Mouse (Mus musculus): Measurements from ENCODE around the gene Adprm. TPM values are rescaled to one million over a fixed set of nuclear protein-coding genes. Genes with fewer than 3 reads are reported as not detected.
"Not testable (repeated sequence)": the region's sequence is repeated elsewhere in the genome, so short reads cannot be mapped to it uniquely, and the experiment has no call there.

Adprm gene
- 32.8 to 44.4 TPM (median 35.9 TPM) in 3 replicates for total RNA-seq (2017)

DNA sequence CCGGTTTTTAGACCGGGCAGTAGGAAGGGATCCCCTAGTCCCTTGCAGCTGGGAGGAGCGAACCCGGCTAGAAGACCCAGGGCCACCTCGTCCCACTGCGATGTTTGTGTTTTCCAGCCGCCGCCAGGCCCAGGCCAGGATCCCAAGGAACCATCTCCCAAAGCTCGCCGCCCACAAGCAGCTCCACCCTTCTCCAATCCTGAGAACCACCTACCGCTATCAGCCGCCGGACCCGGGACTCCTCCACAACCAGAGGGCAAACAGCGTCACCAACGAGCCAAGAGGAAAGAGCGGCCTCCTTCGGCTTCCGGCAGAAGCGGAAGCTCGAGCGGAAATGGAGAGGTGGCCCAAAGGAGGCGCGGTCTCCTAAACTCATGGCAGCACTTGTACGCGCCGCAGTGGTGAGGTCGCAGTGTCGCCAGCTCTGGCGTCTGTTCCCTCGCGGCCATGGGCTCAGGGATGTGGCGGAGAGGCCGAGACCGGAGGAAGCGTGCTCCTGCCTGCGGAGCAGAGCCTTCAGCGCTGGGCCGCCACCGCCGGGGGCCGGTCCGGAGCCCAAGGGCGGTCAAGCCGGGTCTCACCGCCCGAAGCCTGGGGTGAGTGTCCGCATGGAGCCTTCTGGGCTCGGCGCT is at the start of gene Adprm, which contains the start of gene Sco1:
Adprm (minus strand) TSS at position 274 of the 632 bp plus-strand sequence.
Sco1 (plus strand) TSS at position 350 of the 632 bp plus-strand sequence.
- ATAC-seq (replicated peaks; ENCODE audit: insufficient number of reproducible peaks, low FRiP score, low TSS enrichment, poor library complexity, severe bottlenecking) = peak; percentile 99

DNA sequence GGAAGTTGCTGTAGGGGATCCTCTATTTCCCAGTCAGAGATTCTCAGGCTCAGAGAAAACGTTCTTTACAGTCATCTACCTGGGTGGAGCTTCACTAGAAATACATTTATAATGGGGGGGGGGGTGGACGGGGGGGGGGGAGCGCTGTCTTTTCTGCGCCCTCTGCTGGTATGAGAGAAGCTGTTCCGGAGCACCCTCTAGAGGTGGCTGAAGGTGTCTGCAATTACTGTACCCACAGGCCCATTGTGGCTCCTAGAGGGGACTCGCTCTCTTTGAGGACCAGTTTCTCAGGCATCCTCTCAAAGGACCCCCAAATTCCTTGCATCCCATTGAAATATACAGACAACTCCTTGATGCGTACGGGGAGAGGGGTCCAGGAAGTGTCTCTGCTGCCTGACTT is 49.3 kb upstream of the Adprm start:
- peak; percentile 68; the same call in 1 of the 2 replicates for ATAC-seq (replicated peaks; ENCODE audit: insufficient number of reproducible peaks, low FRiP score, low TSS enrichment, poor library complexity, severe bottlenecking)

DNA sequence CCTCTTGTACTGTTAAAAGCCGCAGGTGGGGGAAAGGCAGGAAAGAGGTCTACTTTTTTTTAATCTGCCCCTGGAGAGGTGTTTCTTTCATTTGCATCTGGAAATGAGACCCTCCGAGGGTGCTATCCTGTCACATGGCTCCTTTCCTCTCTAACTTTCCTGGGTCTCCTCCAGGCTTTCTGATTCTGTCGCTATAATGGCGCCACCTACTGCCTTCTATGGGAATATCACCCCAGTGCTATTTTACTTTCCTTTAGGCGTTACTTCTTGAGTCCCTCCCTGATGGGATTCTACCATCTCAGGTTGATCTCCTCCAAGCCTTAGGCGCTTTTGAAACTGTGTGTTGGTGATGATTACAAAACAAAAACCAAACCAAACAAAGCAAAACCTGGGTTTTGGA is 47.8 kb upstream of the Adprm start:
- ATAC-seq (replicated peaks; ENCODE audit: insufficient number of reproducible peaks, low FRiP score, low TSS enrichment, poor library complexity, severe bottlenecking) = no peak

DNA sequence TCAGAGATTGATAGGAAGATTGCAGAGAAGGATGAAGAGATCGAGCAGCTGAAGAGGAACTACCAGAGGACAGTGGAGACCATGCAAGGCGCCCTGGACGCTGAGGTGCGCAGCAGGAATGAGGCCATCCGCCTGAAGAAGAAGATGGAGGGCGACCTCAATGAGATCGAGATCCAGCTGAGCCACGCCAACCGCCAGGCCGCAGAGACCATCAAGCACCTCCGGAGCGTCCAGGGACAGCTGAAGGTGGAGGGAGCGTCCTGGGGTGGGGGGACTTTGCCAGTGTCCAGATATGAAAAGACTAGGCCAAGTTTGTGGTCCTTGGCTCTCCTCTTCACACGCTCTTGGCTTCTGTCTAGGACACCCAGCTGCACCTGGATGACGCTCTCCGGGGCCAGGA is 46.8 kb upstream of the Adprm start:
- no peak for ATAC-seq (replicated peaks; ENCODE audit: insufficient number of reproducible peaks, low FRiP score, low TSS enrichment, poor library complexity, severe bottlenecking)

DNA sequence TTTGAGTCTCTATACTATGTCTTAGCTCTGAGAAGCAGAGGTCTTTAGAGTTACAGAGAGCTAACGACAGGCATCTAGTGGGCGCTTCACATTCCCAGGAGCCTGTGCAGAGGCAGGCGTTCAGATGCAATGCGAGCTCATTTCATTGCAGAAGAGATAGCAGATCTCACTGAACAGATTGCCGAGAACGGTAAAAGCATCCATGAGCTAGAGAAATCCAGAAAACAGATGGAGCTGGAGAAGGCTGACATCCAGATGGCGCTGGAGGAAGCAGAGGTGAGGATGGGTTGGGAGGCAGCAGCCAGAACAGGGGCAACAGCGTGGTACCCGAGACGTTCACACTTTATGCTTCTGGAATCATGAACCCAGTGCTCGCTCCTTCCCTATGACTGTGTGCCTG is 46.0 kb upstream of the Adprm start:
- no peak for ATAC-seq (replicated peaks; ENCODE audit: insufficient number of reproducible peaks, low FRiP score, low TSS enrichment, poor library complexity, severe bottlenecking)

DNA sequence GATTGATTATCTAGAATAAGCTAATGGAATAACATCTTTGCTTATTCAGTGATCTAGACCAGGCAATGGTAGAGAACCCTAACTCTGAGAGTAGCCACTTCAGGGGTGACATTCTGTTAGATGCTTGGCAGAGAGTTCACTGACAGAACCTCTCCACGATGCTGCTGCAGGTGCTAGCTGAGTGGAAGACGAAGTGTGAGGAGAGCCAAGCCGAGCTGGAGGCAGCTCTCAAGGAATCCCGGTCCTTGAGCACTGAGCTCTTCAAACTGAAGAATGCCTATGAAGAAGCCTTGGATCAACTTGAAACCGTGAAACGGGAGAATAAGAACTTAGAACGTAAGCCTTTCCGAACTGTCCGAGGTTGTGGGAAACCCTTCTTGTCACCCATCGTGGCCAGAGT is 45.3 kb upstream of the Adprm start:
- ATAC-seq (replicated peaks; ENCODE audit: insufficient number of reproducible peaks, low FRiP score, low TSS enrichment, poor library complexity, severe bottlenecking) = no peak

DNA sequence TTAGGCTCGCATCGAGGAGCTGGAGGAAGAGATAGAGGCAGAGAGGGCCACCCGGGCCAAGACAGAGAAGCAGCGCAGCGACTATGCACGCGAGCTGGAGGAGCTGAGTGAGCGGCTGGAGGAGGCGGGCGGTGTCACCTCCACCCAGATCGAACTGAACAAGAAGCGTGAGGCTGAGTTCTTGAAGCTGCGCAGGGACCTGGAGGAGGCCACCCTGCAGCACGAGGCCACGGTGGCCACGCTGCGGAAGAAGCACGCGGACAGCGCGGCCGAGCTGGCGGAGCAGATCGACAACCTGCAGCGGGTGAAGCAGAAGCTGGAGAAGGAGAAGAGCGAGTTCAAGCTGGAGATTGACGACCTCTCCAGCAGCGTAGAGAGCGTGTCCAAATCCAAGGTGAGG is 42.1 kb upstream of the Adprm start:
- no peak for ATAC-seq (replicated peaks; ENCODE audit: insufficient number of reproducible peaks, low FRiP score, low TSS enrichment, poor library complexity, severe bottlenecking)

DNA sequence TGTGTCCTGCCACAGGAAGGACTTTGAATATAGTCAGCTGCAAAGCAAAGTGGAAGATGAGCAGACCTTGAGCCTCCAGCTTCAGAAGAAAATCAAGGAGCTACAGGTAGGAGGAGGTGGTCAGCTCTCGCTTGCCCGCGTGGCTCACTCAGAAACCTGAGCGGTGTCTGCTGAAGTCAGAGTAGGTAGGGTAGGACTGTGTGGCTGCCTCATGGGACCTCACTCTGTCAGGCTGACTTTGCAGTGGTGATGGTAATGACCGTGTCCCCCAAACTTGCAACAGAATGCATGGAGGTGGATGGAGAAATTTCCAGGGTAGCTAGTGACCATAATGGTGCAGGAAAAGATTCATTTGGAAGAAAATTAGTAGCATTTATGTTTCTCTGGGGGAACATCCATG is 41.3 kb upstream of the Adprm start:
- no peak for ATAC-seq (replicated peaks; ENCODE audit: insufficient number of reproducible peaks, low FRiP score, low TSS enrichment, poor library complexity, severe bottlenecking)

DNA sequence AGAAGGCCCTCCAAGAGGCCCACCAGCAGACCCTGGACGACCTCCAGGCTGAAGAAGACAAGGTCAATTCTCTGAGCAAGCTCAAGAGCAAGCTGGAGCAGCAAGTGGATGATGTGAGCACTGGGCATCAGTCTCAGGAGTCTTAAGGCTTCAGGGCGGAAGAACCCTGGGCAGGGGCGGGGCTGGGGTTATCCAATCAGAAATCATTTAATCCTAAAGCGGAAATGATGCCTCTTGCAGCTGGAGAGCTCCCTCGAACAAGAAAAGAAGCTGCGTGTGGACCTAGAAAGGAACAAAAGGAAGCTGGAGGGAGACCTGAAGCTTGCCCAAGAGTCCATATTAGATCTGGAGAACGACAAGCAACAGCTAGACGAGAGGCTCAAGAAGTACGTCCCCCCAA is 40.8 kb upstream of the Adprm start:
- ATAC-seq (replicated peaks; ENCODE audit: insufficient number of reproducible peaks, low FRiP score, low TSS enrichment, poor library complexity, severe bottlenecking) = no peak

DNA sequence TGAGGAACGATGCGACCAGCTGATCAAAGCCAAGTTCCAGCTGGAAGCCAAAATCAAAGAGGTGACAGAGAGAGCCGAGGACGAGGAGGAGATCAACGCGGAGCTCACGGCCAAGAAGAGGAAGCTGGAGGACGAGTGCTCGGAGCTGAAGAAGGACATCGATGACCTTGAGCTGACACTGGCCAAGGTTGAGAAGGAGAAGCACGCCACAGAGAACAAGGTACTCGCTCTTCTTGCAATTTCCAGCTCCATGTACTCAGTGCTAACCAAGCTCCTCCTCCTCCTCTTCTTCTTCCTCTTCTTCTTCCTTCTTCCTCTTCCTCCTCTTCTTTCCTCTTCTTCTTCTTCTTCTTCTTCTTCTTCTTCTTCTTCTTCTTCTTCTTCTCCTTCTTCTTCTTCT is 40.0 kb upstream of the Adprm start:
- ATAC-seq (replicated peaks; ENCODE audit: insufficient number of reproducible peaks, low FRiP score, low TSS enrichment, poor library complexity, severe bottlenecking) = not testable (repeated sequence)

DNA sequence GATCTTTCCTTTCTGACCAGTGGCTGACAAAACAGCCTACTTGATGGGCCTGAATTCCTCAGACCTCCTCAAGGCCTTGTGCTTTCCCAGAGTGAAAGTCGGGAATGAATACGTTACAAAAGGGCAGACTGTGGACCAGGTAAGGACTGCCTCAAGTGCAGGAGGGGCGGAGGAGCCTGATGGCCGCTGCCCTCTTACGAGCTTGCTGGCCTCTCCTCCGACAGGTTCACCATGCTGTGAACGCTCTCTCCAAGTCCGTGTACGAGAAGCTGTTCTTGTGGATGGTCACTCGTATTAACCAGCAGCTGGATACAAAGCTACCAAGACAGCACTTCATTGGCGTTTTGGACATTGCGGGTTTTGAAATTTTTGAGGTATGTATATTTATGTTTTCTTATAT is 34.8 kb upstream of the Adprm start:
- ATAC-seq (replicated peaks; ENCODE audit: insufficient number of reproducible peaks, low FRiP score, low TSS enrichment, poor library complexity, severe bottlenecking) = no peak

DNA sequence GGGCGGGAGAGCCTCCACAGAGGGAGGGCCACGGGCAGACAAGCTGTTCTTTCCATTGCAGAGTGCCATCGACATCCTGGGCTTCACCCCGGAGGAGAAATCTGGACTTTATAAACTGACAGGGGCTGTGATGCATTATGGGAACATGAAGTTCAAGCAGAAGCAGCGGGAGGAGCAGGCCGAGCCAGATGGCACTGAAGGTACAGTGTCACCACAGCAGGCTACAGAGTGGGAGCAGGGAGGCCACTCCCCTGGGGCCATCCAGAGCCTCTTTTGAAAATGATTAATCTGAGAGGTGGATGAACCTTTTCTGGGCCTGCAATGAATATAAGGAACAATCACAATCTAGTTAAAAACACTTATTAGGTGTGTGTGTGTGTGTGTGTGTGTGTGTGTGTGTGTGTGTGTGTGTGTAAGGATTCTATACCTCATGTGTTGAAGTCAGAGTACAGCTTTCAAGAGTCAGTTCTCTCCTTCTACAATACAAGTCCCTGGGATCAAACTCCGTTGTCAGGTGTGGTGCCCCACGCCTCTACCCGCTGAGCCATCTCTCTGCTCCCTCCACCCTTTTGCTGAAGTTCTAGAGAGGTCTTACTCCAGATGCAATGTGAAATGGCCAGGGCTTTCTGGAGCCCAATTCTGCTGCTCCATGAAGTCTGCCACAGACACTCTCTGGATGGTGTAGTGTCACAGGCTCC is 34.2 kb upstream of the Adprm start:
- ATAC-seq (replicated peaks; ENCODE audit: insufficient number of reproducible peaks, low FRiP score, low TSS enrichment, poor library complexity, severe bottlenecking) = no peak

DNA sequence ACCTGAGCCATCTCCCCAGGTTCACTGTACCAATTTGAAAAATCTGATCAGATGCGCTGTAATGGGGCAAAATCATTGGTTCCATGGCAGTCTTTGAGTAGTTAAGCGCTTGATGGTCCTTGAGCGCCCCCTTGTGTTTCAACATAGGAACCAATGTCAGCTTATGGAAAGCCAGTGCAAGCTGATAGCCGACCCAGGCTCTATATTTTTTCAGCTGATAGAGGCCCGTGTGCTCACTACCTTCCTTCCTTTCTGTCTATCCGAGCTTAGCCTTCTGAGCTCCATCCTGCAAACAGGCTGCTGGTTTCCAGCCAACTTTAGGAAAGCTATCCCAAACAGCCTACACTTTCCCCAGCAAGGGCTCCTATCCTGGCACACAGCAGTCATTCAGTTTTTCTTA is 33.1 kb upstream of the Adprm start:
- peak; percentile 62 for ATAC-seq (replicated peaks; ENCODE audit: insufficient number of reproducible peaks, low FRiP score, low TSS enrichment, poor library complexity, severe bottlenecking)

DNA sequence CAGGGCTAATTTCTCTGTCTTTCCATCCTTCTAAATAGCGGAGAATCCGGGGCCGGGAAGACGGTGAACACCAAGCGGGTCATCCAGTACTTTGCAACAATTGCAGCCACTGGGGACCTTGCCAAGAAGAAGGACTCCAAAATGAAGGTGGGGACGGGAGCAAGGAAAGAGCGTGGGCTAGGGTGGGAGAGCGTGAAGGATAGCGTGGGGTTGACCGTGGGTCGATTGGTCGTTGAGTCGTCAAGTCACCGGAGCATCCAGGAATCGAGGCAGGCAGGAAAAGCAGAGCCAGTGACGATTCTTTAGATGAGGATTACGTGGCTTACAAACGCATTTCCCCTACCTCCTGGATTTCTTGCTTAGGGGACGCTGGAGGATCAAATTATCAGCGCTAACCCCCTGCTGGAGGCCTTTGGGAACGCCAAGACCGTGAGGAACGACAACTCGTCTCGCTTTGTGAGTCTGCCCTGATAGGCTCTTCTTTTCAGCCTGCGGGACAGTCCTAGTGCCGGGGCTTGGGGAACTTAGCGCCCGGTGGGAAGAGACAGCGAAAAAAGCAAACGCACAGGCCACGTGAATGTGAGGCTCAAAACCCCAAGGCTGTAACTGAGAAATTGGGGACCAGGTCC is 31.4 kb upstream of the Adprm start:
- no peak for ATAC-seq (replicated peaks; ENCODE audit: insufficient number of reproducible peaks, low FRiP score, low TSS enrichment, poor library complexity, severe bottlenecking)

DNA sequence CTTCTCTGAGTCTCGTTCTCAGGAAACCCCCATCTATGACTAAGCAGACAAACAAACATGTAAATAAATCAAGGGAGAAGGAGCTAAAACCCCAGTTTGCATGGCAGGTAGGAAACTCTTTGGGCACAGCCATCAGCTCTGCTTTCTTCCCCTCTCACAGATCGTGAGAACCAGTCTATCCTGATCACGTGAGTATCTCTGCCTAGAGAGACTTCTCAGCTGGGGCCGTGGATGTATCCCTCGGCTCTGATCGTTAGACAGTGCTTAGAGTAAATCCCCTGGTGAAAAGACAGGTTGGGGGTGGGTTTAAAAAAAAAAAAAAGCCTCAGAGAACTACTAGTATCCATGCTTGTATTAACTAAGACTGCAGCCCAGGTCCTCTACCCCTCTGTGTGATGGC is 30.8 kb upstream of the Adprm start:
- ATAC-seq (replicated peaks; ENCODE audit: insufficient number of reproducible peaks, low FRiP score, low TSS enrichment, poor library complexity, severe bottlenecking) = no peak

DNA sequence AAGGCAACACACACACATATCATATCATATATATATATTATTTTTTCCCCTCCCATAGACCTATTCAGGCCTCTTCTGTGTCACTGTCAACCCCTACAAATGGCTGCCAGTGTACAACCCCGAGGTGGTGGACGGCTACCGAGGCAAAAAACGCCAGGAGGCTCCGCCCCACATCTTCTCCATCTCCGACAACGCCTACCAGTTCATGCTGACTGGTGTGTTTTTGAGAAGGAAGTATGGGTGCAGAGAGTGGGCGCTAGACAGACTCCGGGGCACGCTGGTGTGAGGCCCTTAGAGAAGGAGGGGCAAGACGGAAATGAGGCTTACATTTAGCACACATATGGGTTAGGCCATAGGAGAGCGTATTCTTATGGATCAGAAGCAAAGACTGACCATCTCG is 30.4 kb upstream of the Adprm start:
- no peak for ATAC-seq (replicated peaks; ENCODE audit: insufficient number of reproducible peaks, low FRiP score, low TSS enrichment, poor library complexity, severe bottlenecking)

DNA sequence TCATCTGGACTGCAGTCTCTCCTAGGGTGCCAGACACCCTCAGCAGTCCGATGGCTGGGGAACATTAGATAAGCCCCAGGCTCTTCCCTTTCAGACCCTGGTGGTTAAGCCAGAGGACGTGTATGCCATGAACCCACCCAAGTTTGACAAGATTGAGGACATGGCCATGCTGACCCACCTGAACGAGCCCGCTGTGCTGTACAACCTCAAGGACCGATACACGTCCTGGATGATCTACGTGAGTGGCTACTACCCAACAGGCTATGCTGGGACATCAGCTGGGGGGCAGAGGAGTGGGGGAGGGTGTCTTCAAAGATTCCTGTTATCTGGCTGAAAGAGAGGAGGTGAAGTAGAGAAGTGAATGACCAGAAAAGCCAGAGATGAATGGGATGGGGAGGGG is 29.8 kb upstream of the Adprm start:
- no peak for ATAC-seq (replicated peaks; ENCODE audit: insufficient number of reproducible peaks, low FRiP score, low TSS enrichment, poor library complexity, severe bottlenecking)

DNA sequence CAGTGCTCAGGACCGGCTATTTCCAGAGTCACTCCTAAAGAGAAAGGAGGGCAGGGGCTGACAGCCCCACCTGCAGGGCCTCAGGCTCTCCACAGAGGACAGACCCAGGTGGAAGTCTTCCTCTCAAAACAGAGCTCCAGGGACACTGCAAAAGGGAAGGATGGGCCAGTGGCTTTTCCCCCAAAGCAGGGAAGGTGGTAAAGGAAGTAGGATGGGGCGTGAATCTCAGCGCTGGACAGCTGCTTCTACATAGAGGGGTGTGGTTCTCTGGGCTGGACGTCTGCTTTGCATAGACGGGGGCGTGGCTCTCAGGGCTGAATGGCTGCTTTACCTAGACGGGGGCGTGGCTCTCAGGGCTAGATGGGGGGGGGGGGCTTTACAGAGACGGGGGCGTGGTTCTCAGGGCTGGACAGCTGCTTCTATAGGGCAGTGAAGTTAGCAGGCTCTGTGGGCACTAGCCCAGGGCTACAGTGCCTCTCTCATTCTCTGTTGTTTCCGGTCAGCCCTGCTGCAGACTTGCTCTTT is 28.8 kb upstream of the Adprm start:
- ATAC-seq (replicated peaks; ENCODE audit: insufficient number of reproducible peaks, low FRiP score, low TSS enrichment, poor library complexity, severe bottlenecking) = no peak

DNA sequence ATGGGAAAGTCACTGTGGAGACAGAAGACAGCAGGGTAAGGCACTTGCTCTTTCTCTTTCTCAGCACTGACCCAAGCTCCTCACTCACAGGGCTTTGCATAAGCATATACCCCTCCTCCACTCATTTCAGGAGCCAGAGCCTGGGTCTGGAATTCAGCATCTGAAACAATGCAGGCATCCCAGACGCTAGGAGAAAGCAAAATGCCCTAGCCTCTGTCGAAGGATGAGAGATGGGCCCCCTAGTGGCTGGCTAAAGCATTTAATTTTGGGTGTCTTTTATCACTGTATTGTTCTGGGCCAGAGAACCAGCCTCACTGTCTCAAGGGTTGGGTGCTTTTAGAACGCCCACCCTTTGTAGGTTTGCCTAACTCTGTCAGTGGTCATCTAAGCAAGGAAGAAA is 27.8 kb upstream of the Adprm start:
- no peak for ATAC-seq (replicated peaks; ENCODE audit: insufficient number of reproducible peaks, low FRiP score, low TSS enrichment, poor library complexity, severe bottlenecking)

DNA sequence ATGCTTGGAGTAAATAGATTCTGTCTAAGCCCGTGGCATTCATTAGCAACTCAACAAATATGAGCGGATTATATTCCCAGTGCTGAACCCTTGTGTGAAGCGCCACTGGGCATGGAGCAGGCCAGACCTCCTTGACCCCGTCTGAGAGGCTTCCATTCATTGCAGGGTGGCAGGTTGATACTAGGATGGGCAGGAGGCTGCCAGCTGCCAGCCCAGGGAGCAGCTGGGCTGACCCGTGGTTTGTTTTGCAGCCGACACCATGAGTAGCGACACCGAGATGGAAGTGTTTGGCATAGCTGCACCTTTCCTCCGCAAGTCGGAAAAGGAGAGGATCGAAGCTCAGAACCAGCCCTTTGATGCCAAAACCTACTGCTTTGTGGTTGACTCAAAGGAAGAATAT is 27.3 kb upstream of the Adprm start:
- ATAC-seq (replicated peaks; ENCODE audit: insufficient number of reproducible peaks, low FRiP score, low TSS enrichment, poor library complexity, severe bottlenecking) = no peak
